Mouse (Mus musculus) hindbrain, embryonic 10.5 days (tissue): ENCODE results near the gene Rbm18. TPM values are rescaled to one million over a fixed set of nuclear protein-coding genes. Genes with fewer than 3 reads are reported as not detected.

Experiments
- DNase-seq: peaks from one replicate; pipeline ENCODE4 v3.0.0-alpha.2; 2017; ENCODE audit warnings: low spot score
- H3K27ac ChIP-seq: fragments of 300-500 bp; sonication (generic); 2 replicates; pipeline ENCODE4 v1.5.1; 2016; ENCODE audit warnings: mild to moderate bottlenecking, moderate library complexity
- H3K27me3 ChIP-seq: fragments of 300-500 bp; sonication (generic); 2 replicates; pipeline ENCODE4 v1.6.1; 2016; ENCODE audit warnings: mild to moderate bottlenecking; ENCODE audit not compliant: poor library complexity, insufficient read depth, severe bottlenecking
- H3K36me3 ChIP-seq: fragments of 300-500 bp; sonication (generic); 2 replicates; pipeline ENCODE4 v1.6.1; 2016; ENCODE audit warnings: mild to moderate bottlenecking, moderate library complexity
- H3K4me1 ChIP-seq: fragments of 300-500 bp; sonication (generic); replicated peaks from 2 replicates; pipeline ENCODE4 v1.6.1; 2016; ENCODE audit warnings: mild to moderate bottlenecking
- H3K4me3 ChIP-seq: fragments of 300-500 bp; sonication (generic); 2 replicates; pipeline ENCODE4 v1.5.1; 2016; ENCODE audit warnings: mild to moderate bottlenecking, moderate library complexity
- H3K9me3 ChIP-seq: fragments of 300-500 bp; sonication (generic); 2 replicates; pipeline ENCODE4 v1.6.1; 2016; ENCODE audit warnings: mild to moderate bottlenecking, moderate library complexity
- WGBS: fragments of 180-500 bp; shearing (Covaris S2); methylation state at CpG from one replicate; pipeline ENCODE4 v1.1.7; 2016; 5-methylcytosine and 5-hydroxymethylcytosine counted together
- polyA plus RNA-seq: library from polyadenylated mRNA; unstranded; fragments of >200 nt; fragmentation: Nextera tagmentation; extraction: Ambion mirVana; gene quantifications from 2 replicates; pipeline ENCODE4 v1.2.1, GENCODE M21; 2016

Gene Rbm18
- polyA plus RNA-seq, 1 experiment from 2014 or later = 98.7 TPM

DNA sequence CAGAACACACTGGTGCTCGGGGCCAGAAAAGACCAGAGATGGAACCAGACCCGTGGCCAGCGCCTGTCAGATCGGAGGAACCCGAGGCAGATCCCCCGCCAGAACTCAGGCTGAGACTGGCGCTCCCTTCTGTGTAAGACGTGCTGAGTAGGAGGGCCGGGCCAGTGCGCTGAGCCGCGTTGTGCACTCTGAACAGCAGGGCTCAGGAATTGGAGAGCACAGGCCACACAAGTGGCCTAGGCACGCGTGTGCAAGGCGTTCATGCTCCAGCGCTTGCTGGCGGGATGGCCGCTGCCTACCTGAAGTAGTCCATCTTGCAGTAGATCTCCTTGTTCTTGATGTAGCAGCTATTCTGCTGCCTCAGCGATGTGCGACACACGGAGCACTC, 34.0 kb downstream of the Rbm18 start:
- WGBS = 1% methylated on average over 21 of the region's 21 CpGs
- peak; percentile 65 for DNase-seq
- H3K4me3 ChIP-seq = peak overlapping the region; percentile 57
- H3K9me3 ChIP-seq = no peaks in the 10 kb centered on the region
- H3K4me1 ChIP-seq = peaks cover 43% of the 10 kb centered on the region
- H3K27ac ChIP-seq = no peak overlapping the region
- no peaks in the 10 kb centered on the region for H3K36me3 ChIP-seq
- H3K27me3 ChIP-seq = peaks cover 100% of the 10 kb centered on the region

DNA sequence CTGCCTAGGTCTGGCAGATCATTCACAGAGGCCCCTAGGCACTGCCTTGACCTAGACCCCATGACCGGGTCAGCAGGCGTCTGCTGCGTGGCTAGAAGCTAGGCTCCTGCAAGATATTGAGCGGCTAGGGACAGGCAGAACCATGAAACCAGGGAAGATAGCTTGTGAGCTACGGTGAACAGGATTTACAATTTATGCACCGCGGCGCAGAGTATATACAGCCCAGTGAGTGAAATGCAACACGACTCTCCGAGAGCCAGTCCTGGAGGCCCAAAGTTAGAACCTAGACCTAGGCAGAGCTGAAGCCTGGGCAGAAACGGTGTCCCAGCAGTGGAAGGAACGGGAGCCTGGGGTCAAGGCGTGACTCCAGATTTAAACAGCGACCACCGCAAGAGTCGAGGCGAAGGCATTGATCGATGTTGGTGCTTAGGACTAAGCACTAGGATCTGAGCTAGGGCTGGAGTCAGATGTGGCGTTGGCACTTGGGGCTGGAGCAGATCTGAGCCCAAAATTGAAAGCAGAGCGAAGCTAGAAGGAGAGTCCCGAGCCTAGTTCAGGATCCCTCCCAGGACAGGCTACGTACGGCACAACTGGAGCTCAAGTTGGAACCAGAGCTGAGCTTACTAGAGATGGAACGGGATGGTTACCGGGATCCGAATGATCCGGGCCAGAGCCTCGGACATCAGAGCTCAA, 34.6 kb downstream of the Rbm18 start:
- Histone ChIP-seq H3K9me3 (no peaks in the 10 kb centered on the region), H3K36me3 (no peaks in the 10 kb centered on the region), H3K4me1 (peaks cover 43% of the 10 kb centered on the region), H3K4me3 (peak overlapping the region; percentile 57), H3K27me3 (peaks cover 100% of the 10 kb centered on the region), H3K27ac (no peak overlapping the region)
- WGBS = 2% methylated on average over 28 of the region's 28 CpGs
- peak; percentile 54 for DNase-seq

DNA sequence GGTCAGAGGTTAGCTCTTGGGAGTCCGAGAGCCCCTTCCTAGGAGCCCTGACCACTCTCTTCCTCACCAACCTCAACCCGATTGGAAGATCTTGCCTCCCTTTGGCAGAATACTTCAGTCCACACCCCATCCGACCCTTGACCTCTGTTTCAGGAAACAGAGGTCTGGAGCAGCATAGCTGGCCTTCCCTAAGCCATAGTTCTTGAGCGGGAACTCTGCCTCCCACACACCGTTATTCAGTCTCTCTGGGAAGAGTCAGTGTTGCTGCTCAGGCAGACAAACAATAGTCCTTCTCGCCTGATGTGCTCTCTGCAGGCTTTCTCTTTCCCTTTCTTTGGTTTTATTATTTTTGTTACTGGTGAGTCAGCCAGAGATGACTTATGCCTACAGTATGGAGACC, 36.8 kb downstream of the Rbm18 start:
- DNase-seq = peak; percentile 23
- no peak overlapping the region for H3K4me3 ChIP-seq
- H3K27ac ChIP-seq = no peak overlapping the region
- no peaks in the 10 kb centered on the region for H3K36me3 ChIP-seq
- peaks cover 31% of the 10 kb centered on the region for H3K4me1 ChIP-seq
- WGBS = 4% methylated on average over 6 of the region's 6 CpGs
- H3K9me3 ChIP-seq = no peaks in the 10 kb centered on the region
- peaks cover 100% of the 10 kb centered on the region for H3K27me3 ChIP-seq

DNA sequence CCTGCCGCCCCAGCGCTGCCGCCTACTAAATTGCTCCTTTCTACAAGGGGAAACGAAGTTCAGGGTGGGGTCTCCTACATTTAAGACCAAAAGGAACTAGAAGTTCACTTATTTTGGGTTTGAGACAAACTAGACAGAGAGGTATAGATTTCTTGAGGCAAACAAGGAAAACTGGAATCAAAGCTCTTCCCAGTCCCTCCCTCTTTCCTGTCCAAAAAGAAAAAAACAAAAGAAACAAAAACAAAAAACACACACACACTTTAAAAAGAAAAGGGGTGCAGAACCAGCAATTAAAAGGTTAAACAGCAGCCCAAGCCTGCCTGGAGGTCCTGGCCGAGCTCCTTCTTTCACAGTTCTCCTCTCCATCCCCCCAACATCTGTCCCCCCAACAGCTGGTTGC, 38.6 kb downstream of the Rbm18 start:
- peaks cover 14% of the 10 kb centered on the region for H3K4me1 ChIP-seq
- no peak overlapping the region for H3K4me3 ChIP-seq
- DNase-seq = no peak
- no peak overlapping the region for H3K27ac ChIP-seq
- 4% methylated on average over 5 of the region's 5 CpGs for WGBS
- H3K9me3 ChIP-seq = no peaks in the 10 kb centered on the region
- H3K27me3 ChIP-seq = peaks cover 100% of the 10 kb centered on the region
- no peaks in the 10 kb centered on the region for H3K36me3 ChIP-seq

DNA sequence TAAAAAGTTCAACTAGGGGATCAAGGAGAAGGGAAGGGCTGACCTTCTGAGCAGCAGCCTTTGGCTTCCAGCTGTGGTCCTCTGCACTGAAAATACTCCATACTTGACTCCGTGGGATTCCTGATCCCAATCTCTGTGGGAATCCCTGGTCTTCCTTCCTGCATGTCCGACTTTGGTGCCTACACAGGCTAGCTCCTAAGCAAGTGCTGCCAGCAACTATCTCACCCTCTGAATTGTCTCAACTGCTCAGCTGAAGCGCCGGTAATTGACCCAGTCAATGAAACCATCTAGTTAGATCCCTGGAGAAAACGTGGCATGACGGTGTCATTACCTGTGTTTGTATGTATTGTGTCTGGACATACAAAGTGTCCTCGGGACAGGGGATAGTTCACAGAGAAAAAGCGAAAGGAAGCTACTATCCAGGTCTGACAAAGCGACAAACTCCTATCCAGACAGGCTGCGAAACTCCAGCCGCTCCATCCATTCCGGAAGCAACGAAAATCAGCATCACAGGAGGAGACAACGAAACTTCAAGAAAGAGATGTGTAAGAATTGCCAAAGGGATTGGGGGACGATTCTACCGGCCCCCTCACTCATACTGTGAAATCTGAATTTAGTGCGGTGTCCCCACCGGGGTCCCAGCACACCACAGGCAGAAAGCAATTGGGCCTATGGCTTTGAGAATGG, 39.3 kb downstream of the Rbm18 start:
- WGBS = 3% methylated on average over 18 of the region's 18 CpGs
- Histone ChIP-seq H3K4me1 (peaks cover 7% of the 10 kb centered on the region), H3K27me3 (peaks cover 100% of the 10 kb centered on the region), H3K27ac (no peak overlapping the region), H3K36me3 (no peaks in the 10 kb centered on the region), H3K4me3 (no peak overlapping the region), H3K9me3 (no peaks in the 10 kb centered on the region)
- DNase-seq = peak; percentile 36

DNA sequence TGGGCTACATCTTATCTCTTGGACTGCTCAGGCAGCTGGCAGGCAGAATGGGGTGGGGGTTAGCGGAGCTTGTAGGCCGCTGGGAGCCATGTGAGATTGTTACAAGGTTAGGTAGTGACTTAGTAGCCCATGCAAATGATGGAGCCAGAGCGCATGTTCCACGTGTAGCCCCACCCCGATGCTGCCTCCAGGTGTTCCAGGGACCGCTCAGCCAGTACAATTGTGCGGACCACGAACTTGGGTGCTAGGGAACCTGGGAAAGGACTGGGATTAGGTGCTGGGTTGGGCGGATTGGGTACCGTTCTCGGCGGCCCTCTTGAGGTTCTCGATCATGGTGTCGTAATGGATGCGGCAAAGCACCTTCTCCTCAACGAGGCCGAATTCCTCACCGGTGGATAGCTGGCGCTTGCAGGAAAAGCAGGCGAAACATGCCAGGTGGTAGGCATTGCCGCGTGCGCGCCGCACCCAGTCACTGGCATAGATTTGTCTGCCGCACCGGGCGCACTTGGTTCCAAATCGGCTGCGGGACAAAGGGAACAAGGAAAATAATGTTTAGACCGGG, 42.6 kb downstream of the Rbm18 start:
- no peak overlapping the region for H3K27ac ChIP-seq
- H3K9me3 ChIP-seq = no peaks in the 10 kb centered on the region
- H3K4me1 ChIP-seq = peaks cover 16% of the 10 kb centered on the region
- peaks cover 100% of the 10 kb centered on the region for H3K27me3 ChIP-seq
- H3K36me3 ChIP-seq = no peaks in the 10 kb centered on the region
- 2% methylated on average over 31 of the region's 31 CpGs for WGBS
- peak; percentile 40 for DNase-seq
- no peak overlapping the region for H3K4me3 ChIP-seq

DNA sequence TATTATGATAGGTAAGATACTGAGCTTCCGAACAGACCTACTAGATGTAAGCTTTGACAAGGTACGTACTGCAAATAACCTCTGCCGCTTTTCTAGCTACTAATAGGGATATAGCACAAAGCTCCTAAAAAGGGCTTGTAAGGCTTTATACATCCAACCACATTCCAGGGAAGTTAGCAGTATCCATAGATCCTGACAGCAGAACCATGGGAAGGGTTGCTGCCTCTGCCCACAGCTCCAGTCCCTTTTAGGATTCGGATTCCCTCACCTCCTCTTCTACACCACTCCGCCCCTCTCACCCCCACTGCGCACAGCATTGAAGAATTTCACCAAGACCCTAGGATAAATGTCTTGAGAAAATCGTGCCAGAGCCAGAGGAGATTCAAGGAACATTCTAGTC, 43.3 kb downstream of the Rbm18 start:
- Histone ChIP-seq H3K9me3 (no peaks in the 10 kb centered on the region), H3K27me3 (peaks cover 100% of the 10 kb centered on the region), H3K27ac (no peak overlapping the region), H3K36me3 (no peaks in the 10 kb centered on the region), H3K4me1 (peaks cover 16% of the 10 kb centered on the region), H3K4me3 (no peak overlapping the region)
- DNase-seq = peak; percentile 18
- WGBS = 12% methylated on average over 7 of the region's 7 CpGs

DNA sequence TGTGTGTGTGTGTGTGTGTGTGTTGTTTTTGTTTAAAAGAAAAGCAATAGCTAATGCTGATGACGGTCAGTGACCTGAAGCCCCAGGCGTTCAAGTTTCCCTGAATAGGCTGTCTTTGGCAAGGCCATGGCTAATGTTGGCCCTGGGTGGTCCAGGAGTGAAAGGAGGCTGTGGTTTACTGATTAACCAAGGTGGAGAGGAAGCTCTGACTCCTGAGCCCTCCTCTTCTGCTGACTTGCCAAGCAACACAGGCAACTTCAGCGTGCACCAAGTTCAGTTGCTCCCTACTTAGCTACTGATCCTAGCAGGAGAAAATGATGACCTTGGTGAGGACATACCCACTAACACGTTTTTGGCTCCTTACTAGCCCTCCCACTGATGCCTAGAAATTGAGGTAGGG, 43.8 kb downstream of the Rbm18 start:
- peaks cover 16% of the 10 kb centered on the region for H3K4me1 ChIP-seq
- no peaks in the 10 kb centered on the region for H3K36me3 ChIP-seq
- H3K9me3 ChIP-seq = no peaks in the 10 kb centered on the region
- H3K4me3 ChIP-seq = no peak overlapping the region
- no peak overlapping the region for H3K27ac ChIP-seq
- 2% methylated on average over 4 of the region's 4 CpGs for WGBS
- DNase-seq = peak; percentile 36
- peaks cover 100% of the 10 kb centered on the region for H3K27me3 ChIP-seq

DNA sequence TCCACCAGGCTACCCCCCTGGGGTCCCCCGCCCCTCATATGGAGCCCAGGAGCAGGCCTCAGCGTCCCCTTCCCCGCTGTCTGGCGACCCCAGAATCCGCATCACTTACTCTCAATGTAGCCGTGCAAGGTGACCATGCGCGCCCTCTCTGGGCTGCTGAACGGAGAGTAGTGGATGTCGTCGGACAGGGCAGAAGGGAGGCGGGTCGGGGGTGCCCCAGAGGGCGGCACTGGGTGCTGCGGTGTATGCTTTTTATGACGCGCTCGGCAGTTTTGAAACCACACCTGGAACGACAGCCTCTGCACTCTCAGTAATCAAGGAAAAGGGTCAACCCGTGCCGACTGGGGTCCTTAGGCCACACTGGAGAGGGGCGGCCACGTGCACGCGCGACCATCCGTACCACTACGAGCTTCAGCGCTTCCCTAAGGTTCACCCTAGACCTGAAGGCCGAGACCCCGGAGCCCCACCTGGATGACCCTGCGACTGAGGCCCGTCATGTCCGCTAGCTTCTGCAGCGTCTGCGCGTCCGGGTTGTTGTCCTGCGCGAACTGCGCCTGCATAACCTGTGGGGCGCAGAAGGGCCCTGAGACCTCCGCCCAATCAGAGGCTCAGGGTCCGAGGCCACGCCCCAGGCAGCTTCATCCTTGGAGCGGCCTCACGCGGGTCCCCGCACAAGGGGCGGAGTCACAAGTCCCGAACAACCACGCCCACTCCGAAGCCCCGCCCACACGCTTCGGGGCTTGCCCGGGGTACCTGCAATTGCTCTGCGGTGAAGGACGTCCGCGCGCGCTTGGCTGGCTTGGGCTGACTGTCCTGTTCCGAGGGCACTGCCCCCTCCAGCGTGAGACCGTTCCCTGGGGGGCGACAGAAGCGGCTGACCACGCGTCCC, 45.5 kb downstream of the Rbm18 start:
- H3K36me3 ChIP-seq = no peaks in the 10 kb centered on the region
- H3K4me1 ChIP-seq = peaks cover 16% of the 10 kb centered on the region
- DNase-seq = peak; percentile 86
- H3K4me3 ChIP-seq = peak overlapping the region; percentile 60
- 0 out of 2 replicates have a peak overlapping the region, but pooled peaks have one; percentile 1 for H3K27ac ChIP-seq
- WGBS = 1% methylated on average over 70 of the region's 70 CpGs
- H3K9me3 ChIP-seq = no peaks in the 10 kb centered on the region
- peaks cover 100% of the 10 kb centered on the region for H3K27me3 ChIP-seq

DNA sequence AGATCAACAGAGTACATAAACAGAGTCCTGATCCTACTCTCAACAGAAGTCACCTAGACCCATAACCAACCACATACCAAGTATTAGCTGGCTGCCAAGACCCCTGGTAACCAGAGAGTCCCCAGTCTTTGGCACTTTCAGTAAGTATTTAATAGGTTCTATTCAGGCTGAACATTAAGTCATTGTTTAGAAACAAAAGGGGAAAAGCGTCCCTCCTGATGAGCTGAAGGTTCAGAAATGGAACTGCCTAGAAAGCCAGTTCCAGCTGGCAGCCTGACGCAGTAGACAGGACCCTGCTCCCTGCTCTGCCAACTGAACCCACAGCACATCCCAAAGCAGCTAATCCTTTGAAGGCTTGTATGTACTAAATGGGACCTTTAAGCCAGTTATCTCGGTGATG, 47.4 kb downstream of the Rbm18 start:
- 59% methylated on average over 3 of the region's 3 CpGs for WGBS
- H3K27ac ChIP-seq = no peak overlapping the region
- DNase-seq = no peak
- no peaks in the 10 kb centered on the region for H3K9me3 ChIP-seq
- H3K4me1 ChIP-seq = peaks cover 16% of the 10 kb centered on the region
- no peaks in the 10 kb centered on the region for H3K36me3 ChIP-seq
- H3K4me3 ChIP-seq = no peak overlapping the region
- H3K27me3 ChIP-seq = peaks cover 92% of the 10 kb centered on the region

DNA sequence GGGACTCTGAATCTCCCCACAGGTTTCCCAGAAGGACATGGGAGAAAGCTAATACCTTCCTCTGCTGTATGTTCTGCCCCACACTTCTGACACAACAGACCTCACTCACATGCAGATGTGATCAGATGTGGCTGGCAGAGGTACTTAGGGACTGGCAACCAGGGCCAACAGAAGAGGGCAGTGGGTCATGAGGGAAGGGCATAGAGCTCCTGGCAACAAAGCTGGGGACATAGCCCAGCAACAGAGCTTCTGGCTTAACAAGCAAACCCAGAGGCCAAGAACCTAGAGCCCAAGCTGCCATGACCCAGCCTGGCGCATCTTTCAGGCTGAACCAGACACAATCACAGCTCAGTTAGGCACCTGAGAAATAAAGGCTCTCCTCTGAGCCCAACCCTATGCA, 51.5 kb downstream of the Rbm18 start:
- Histone ChIP-seq H3K4me3 (no peak overlapping the region), H3K27ac (no peak overlapping the region), H3K27me3 (peaks cover 55% of the 10 kb centered on the region), H3K36me3 (no peaks in the 10 kb centered on the region), H3K4me1 (peaks cover 7% of the 10 kb centered on the region), H3K9me3 (no peaks in the 10 kb centered on the region)
- DNase-seq = no peak
- 92% methylated on average over 1 of the region's 1 CpGs for WGBS

DNA sequence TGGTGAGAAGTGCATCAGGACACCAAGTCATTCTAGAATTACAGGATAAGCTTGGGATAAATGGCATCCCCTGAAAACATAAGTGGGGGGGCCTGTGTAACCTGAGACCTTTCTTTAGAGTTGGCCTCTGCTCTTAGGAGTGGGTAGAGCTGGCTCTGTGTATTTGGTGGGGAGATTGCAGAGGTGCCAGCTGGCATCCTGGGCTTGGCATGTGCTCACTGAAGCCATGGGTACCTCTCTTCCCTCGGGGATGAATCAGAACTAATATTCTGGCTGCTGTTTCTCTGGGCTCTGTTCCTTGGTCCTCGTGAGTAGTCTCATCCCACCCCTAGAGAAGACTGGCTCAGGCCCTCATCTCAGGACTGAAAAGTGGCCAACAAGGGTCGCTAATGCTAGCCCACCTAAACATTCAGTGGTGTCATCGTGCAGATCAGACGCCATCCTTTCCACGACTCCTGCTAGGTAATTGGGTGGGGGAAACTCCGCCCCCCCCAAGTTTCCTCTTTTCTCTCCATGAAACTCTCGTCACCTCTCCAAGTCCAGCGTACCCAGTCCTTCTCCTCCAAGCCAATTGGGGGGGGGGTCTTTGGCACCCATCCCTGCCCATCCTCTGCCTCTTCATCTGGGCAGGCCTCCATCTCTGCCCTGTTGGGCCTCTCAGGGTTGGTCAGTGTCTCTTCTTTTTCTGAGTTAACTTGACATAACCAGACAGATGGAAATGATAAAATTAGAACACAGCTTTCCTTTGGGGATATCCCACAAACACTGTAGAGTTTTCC, 53.6 kb downstream of the Rbm18 start:
- no peak overlapping the region for H3K4me3 ChIP-seq
- no peaks in the 10 kb centered on the region for H3K36me3 ChIP-seq
- H3K27me3 ChIP-seq = peaks cover 43% of the 10 kb centered on the region
- DNase-seq = no peak
- no peak overlapping the region for H3K27ac ChIP-seq
- no peaks in the 10 kb centered on the region for H3K9me3 ChIP-seq
- 85% methylated on average over 9 of the region's 9 CpGs for WGBS
- H3K4me1 ChIP-seq = peaks cover 15% of the 10 kb centered on the region
